Mouse (Mus musculus) E14TG2a.4 (cell line): ENCODE data around the gene Fbxl17.

Experiments used
- CTCF ChIP-seq: conservative IDR thresholded peaks from 2 replicates; pipeline ENCODE4 v1.5.1; 2014; ENCODE audit warnings: low read length
- NANOG ChIP-seq: IDR thresholded peaks from 2 replicates; pipeline ENCODE4 v1.6.1; 2014; ENCODE audit warnings: borderline replicate concordance, low read length, mixed read lengths
- POU5F1 ChIP-seq: IDR thresholded peaks from 2 replicates; pipeline ENCODE4 v1.6.1; 2014; ENCODE audit warnings: low read length, borderline replicate concordance

DNA sequence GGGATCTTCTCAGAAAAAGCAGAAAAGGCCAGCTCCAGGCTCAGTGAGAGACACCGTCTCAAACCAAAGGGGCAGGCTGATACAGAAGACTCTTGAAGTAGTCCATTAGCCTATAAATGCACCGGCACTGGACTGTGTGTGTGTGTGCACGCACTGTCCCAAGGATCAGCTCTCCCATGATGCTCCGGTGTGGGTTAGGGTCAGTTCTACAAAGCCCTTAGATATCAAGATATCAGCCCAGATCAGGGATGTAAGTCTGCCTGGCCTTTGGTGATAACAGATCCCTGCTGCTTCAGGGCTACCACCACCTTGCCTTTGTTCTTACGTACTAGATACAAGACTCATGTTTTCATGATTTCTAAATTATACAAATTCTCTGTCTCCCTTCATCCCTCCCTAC lies 294.5 kb downstream of the Fbxl17 start:
- TF ChIP-seq CTCF (no peak), POU5F1 (no peak), NANOG (no peak)
